Mouse (Mus musculus) frontal cortex, adult 2 months (tissue): ENCODE data around the gene Cdrt4. TPM values are rescaled to one million over a fixed set of nuclear protein-coding genes. Genes with fewer than 3 reads are reported as not detected.

Experiments used
- DNase-seq, 2 experiments: peaks; one replicate each; pipeline ENCODE4 v3.0.0; 2022; ENCODE audit warnings: low spot score in 1 of 2; ENCODE audit errors: extremely low spot score in 1 of 2
- polyA plus RNA-seq: library from polyadenylated mRNA; depleted of rRNA; stranded (reverse); fragments of >200 nt; gene quantifications from 2 replicates; pipeline ENCODE4 v1.2.3, GENCODE M21; 2012; rRNA removed

Gene Cdrt4
- 0.40 and 0.48 TPM in 2 replicates for polyA plus RNA-seq

DNA sequence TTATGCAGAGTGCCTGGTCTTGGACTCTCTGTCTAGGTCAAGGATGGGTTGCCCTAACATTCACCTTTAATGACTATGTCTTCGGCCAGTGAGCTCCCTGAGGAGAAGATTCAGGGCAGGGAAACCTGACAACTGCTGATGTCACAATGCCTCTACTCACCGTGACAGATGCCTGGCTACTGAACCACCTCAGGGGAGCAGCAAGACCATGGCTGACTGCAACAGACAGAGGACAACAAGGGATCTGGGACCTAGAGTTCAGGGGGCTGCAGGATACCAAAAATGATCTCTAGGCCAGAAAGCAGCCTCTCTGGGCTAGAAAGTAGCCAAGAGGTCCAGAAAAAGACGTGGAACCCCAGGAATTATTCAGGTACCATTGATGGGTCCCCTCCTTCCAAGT, at the start of gene Cdrt4:
Gene Cdrt4, plus strand, starts transcription at position 182 of the 400 bp plus-strand sequence.
- DNase-seq, result no peak

- DNase-seq, result peak; percentile 61 to 96
These were observed 49.2 kb upstream of the Cdrt4 start for GRCm38 (mm10) chr11:62901699-62902323.

GRCm38 (mm10) chr11:62903871-62904495, 47.0 kb upstream of the Cdrt4 start:
- no peak for DNase-seq

- DNase-seq, result no peak
These were observed 41.2 kb upstream of the Cdrt4 start for GRCm38 (mm10) chr11:62909720-62910306.

DNA sequence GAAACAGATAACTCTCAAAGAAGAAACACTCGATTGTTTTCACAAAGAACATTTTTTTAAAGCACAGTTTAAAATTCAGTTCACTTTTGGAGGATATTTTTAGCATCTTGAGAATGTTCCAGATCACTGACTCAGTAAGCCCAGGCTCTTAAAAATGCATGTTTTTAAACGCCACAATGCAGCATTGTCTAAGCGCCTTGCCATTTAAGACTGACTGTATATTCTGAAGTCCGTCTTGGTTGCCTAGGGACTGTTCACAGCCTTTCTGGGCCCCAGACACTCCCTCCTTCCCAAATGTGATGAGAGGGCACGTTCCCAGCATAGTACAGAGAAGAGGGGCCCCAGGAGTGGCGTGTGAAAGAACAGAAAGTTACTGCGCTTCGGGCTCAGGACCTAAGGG, 39.6 kb upstream of the Cdrt4 start:
- DNase-seq, result peak in 1 of 2 experiments; percentile 66

DNA sequence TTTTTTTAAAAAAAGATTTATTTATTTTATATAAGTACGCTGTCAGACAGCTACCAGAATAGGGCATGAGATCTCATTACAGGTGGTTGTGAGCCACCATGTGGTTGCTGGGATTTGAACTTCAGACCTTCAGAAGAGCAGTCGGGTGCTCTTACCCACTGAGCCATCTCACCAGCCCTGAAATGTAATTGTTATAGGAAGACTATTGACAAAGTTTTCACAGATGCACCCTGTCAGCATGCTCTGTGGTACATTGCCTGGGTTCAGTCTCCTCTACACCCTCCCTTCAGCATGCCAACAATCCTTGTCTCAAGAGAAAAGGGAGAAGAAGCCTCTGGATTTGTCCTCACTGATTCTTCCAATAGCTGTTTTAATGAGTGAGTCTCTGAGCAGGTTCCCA, 37.9 kb upstream of the Cdrt4 start:
- no peak for DNase-seq

DNA sequence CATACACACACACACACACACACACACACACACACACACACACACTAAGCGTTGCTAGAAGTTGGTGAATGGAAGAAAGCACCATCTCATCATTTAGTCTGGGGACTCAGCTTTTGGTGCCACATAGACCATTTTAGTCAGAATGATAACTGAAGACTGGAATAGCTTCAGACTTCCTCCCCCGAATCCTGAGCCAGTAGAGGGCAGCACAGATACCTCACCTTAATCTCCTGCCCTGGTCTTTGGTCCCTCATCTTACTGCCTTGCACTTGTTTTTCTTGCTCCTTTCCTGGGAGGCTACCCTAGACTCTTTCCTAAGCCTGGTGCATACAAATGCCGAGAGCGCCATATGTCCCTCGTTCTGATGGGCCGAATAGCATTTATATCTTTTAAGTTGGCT, 36.5 kb upstream of the Cdrt4 start:
- DNase-seq, result peak in 1 of 2 experiments; percentile 33

DNA sequence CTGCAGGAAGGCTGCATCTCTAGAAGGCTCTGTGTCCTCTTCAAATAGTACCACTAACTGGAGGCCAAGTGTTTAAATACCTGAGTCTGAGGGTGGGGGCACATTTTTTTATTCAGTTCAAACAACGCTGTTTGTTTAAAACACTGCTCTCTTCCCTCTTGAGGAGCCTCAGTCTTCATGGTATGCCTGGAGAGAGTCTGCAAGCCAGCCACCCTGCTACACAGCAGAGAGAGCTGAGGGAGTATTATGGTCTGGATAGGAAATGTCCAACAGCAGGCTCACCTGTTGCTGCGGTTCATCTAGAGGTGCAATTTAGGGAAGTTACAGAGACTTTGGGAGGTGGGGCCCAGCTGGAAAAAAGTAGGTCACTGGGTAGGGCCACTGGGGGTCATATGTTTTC, 35.5 kb upstream of the Cdrt4 start:
- no peak for DNase-seq

DNA sequence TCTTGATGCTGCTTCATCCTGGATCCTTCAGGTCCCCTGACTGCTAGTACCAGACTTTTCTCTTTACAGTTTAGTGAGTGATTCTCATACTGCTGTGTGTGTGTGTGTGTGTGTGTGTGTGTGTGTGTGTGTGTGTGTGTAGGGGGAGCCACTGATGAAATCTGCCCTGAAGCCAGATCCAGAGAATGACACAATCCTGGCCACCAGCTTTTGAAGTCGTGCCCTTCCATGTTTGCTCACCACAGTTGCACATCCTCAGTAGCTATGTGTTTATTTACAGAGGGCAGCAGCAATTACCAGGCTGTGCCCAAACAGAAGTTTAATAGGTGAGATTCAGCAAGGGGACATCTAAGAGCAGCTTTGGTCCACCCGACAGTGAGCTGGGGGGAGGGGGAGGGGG, 34.2 kb upstream of the Cdrt4 start:
- DNase-seq, result no peak

- no peak for DNase-seq
These were observed 30.8 kb upstream of the Cdrt4 start for GRCm38 (mm10) chr11:62919946-62920742.

- no peak for DNase-seq
These were observed 30.3 kb upstream of the Cdrt4 start for GRCm38 (mm10) chr11:62920743-62921050.

GRCm38 (mm10) chr11:62921052-62921977, 29.7 kb upstream of the Cdrt4 start:
- DNase-seq, result peak; percentile 90 to 98

GRCm38 (mm10) chr11:62924091-62924761, 26.8 kb upstream of the Cdrt4 start:
- DNase-seq, result no peak

GRCm38 (mm10) chr11:62929799-62930198, 21.2 kb upstream of the Cdrt4 start:
- no peak for DNase-seq

- no peak for DNase-seq
These were observed 20.4 kb upstream of the Cdrt4 start for GRCm38 (mm10) chr11:62930574-62930973.

GRCm38 (mm10) chr11:62931141-62931540, 19.9 kb upstream of the Cdrt4 start:
- no peak for DNase-seq

DNA sequence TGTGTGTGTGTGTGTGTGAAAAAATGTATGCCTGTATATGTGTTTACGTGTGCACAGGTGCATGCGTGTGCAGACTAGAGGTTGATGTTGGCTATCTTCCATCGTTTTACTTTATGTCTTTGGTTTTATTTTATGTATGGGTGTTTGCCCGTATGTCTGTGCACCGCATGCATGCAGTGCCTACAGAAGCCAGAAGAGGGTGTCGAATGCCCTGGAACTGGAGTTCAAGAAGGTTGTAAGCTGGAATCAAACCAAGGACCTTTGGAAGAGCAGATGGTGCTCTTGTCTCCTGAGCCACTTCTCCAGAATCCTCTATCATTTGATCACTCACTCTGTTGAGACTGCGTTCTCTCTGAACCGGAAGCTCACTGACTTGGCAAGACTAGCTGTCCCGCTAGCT, 17.9 kb upstream of the Cdrt4 start:
- DNase-seq, result no peak

DNA sequence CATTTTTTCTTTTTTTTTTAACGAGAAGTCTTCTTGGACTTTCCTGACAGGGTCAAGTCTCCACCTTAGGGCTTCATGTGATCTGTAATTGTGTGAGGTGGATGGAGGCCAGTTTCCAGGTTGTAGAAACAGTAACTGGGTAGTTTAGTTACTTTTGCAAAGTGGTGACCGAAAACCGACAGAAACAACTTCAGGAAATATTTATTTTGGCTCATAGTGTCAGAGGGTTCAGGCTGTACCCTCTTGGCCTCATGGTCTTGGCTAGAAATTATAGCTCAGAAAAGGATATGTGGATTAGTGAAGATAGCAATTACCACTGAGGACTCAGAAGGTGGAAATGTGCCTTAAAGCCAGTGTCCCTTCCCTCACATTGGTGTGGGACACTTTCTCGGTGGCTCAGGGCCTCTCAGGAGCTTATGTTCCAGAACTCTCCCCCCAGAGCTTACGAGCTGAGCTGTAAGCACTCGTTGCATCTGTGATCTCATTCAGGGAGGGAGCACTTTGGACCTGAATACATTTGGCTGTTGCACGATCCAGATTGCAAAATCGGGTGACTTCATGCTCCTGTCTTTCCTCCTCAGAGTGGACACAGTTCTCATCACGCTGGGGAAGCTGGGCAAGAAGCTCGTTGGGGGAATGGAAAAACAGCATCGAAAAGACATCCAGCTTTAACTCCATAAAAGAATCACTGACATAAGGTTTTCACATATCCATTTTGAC, 16.0 kb upstream of the Cdrt4 start:
- no peak for DNase-seq

- DNase-seq, result no peak
These were observed 13.0 kb upstream of the Cdrt4 start for GRCm38 (mm10) chr11:62937986-62938385.
